9 mouse cellular contexts compared by ENCODE assay signal in the genomic region with DNA sequence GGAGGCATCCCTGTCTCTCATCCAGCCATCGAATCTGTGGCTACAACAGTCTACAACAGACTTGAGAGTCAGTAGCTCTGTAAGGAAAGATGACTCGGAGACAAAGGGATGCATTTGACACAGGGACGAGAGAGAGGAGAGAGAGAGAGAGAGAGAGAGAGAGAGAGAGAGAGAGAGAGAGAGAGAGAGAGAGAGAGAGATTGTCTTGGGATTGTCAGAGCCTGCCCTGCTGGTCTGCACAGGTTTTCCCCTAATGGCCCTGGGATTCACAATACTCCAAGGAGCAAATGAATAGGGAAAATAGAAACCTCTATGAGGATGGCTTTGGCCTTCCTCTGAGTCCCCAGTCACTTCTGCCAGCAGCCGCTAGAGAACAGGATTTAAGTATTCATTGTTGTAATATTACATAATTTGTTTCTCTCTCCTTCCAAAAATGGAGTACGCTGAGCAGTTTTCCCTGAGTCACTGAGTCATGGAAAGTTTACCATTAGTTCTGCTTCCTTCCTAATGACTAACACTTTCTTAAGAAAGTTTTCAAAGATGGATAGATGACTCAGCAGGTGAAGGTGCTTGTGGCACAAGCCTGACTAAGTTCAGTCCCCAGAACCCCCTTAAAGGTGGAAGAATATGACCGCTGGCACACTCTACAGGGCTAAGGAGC. TPM values are rescaled to one million over a fixed set of nuclear protein-coding genes. Genes with fewer than 3 reads are reported as not detected.
DNase-seq lines count a peak whose midpoint lies in the region; ATAC-seq and TF ChIP-seq lines count a peak whose summit lies in the region.
"Had no signal": no experiment of that assay in that cellular context is flagged by ENCODE, and none has a peak within 500 bp of the region (broad histone marks: within the 10 kb centered on the region; RNA-seq: fewer than 3 reads in every experiment).

No protein-coding gene starts in this region.

- H3K27me3 ChIP-seq in kidney, embryonic 16.5 days (ENCODE audit: insufficient read depth, low read length) = no peaks in the 10 kb centered on the region
- H3K27me3 ChIP-seq in heart, embryonic 15.5 days = no peaks in the 10 kb centered on the region
- H3K27me3 ChIP-seq in midbrain, embryonic 16.5 days (ENCODE audit: control insufficient read depth, insufficient read depth, low read depth, low read length) = no peaks in the 10 kb centered on the region

- H3K4me1 ChIP-seq in kidney, embryonic 16.5 days (ENCODE audit: insufficient read depth, low read length) = no peaks in the 10 kb centered on the region
- H3K4me1 ChIP-seq in bone marrow macrophage, adult 2 months (ENCODE audit: control insufficient read depth, insufficient read depth, low read length) = peaks cover 39% of the 10 kb centered on the region
- H3K4me1 ChIP-seq in heart, embryonic 15.5 days (replicated peaks) = peaks cover 3% of the 10 kb centered on the region; the same call in 1 of the 2 replicates
- peaks cover 2% of the 10 kb centered on the region; the same call in 1 of the 2 replicates for H3K4me1 ChIP-seq in midbrain, embryonic 16.5 days (ENCODE audit: control insufficient read depth, insufficient read depth, low read length)

- ATAC-seq in kidney, embryonic 16.5 days (ENCODE audit: low FRiP score, low TSS enrichment) = no peak
- ATAC-seq in heart, embryonic 15.5 days (replicated peaks; ENCODE audit: insufficient number of reproducible peaks, insufficient read depth, low FRiP score, low read depth) = no peak
- ATAC-seq in midbrain, embryonic 16.5 days = no peak

- 48% methylated on average over 6 of the region's 6 CpGs for WGBS in kidney, embryonic 16.5 days
- WGBS in heart, embryonic 15.5 days = 38% methylated on average over 6 of the region's 6 CpGs
- WGBS in midbrain, embryonic 16.5 days = 42% methylated on average over 6 of the region's 6 CpGs

- H3K9me3 ChIP-seq in kidney, embryonic 16.5 days (ENCODE audit: low read length) = no peaks in the 10 kb centered on the region
- H3K9me3 ChIP-seq in heart, embryonic 15.5 days (replicated peaks) = no peaks in the 10 kb centered on the region
- no peaks in the 10 kb centered on the region for H3K9me3 ChIP-seq in midbrain, embryonic 16.5 days (replicated peaks; ENCODE audit: control insufficient read depth, low read length, poor library complexity, severe bottlenecking)

- H3K9ac ChIP-seq in kidney, embryonic 16.5 days (replicated peaks; ENCODE audit: low read length) = no peak overlapping the region
- no peak overlapping the region for H3K9ac ChIP-seq in heart, embryonic 15.5 days
- peak overlapping the region; percentile 56; the same call in 1 of the 2 replicates for H3K9ac ChIP-seq in midbrain, embryonic 16.5 days (ENCODE audit: low read depth, low read length)

- no peak for TF ChIP-seq POLR2A in bone marrow macrophage, adult 2 months (IDR thresholded peaks at IDR 0.05; ENCODE audit: borderline replicate concordance, low read depth, low read length)

- no peak overlapping the region for H3K4me3 ChIP-seq in kidney, embryonic 16.5 days (ENCODE audit: low read length)
- no peak overlapping the region for H3K4me3 ChIP-seq in bone marrow macrophage, adult 2 months (ENCODE audit: insufficient read depth, low read length)
- no peak overlapping the region for H3K4me3 ChIP-seq in heart, embryonic 15.5 days
- H3K4me3 ChIP-seq in midbrain, embryonic 16.5 days (ENCODE audit: low read depth, low read length) = peak overlapping the region; percentile 45

- TF ChIP-seq CTCF in bone marrow macrophage, adult 2 months (IDR thresholded peaks at IDR 0.05; ENCODE audit: low read depth, low read length) = no peak

- H3K27ac ChIP-seq in kidney, embryonic 16.5 days (ENCODE audit: low read length) = no peak overlapping the region
- peak overlapping the region; percentile 28 for H3K27ac ChIP-seq in bone marrow macrophage, adult 2 months (ENCODE audit: insufficient read depth, low read depth, low read length)
- no peak overlapping the region for H3K27ac ChIP-seq in heart, embryonic 15.5 days
- no peak overlapping the region for H3K27ac ChIP-seq in midbrain, embryonic 16.5 days (ENCODE audit: low read length)

- 0 out of 2 replicates have a peak overlapping the region, but pooled peaks have one; percentile 86 for H3K4me2 ChIP-seq in kidney, embryonic 16.5 days (replicated peaks; ENCODE audit: low read depth, low read length)
- peak overlapping the region; percentile 96 for H3K4me2 ChIP-seq in heart, embryonic 15.5 days
- H3K4me2 ChIP-seq in midbrain, embryonic 16.5 days (ENCODE audit: low read length) = peak overlapping the region; percentile 95

- DNase-seq in kidney, adult 9 months = no peak
- DNase-seq in cerebellum, adult 9-11 months = no peak
- DNase-seq in kidney, postnatal 25 days = no peak
- DNase-seq in urinary bladder, adult 18-20 months (ENCODE audit: low spot score in 2 of 2) = no peak

- H3K36me3 ChIP-seq in kidney, embryonic 16.5 days (ENCODE audit: insufficient read depth, low read length) = no peaks in the 10 kb centered on the region
- H3K36me3 ChIP-seq in heart, embryonic 15.5 days = no peaks in the 10 kb centered on the region
- H3K36me3 ChIP-seq in midbrain, embryonic 16.5 days (ENCODE audit: control insufficient read depth, insufficient read depth, low read length) = no peaks in the 10 kb centered on the region

RNA-seq across cellular contexts. Expression of a gene that starts 26.3 kb away (rescaled TPM):
- 0.55 and 0.71 TPM in 2 replicates for polyA plus RNA-seq in kidney, embryonic 16.5 days (2015; fragmentation: Nextera tagmentation; extraction: Ambion mirVana)
- polyA plus RNA-seq in bone marrow macrophage, adult 2 months (2012; ENCODE audit: insufficient read depth, insufficient read length, missing spikeins) = not detected in 2 replicates
- polyA plus RNA-seq in heart, embryonic 15.5 days (2015; fragmentation: Nextera tagmentation; extraction: Ambion mirVana) = not detected in 2 replicates
- polyA plus RNA-seq in midbrain, embryonic 16.5 days (2015; fragmentation: Nextera tagmentation; extraction: Ambion mirVana) = not detected in 2 replicates
- polyA plus RNA-seq: cortical plate, adult 2 months had no signal
